ENCODE assay signal across 13 mouse cellular contexts in genomic region chr12:108865007-108865494, GRCm38 (mm10). TPM values are rescaled to one million over a fixed set of nuclear protein-coding genes. Genes with fewer than 3 reads are reported as not detected.
DNase-seq lines count a peak whose midpoint lies in the region; ATAC-seq and TF ChIP-seq lines count a peak whose summit lies in the region.
"Had no signal": no experiment of that assay in that cellular context is flagged by ENCODE, and none has a peak within 500 bp of the region (broad histone marks: within the 10 kb centered on the region; RNA-seq: fewer than 3 reads in every experiment).

No protein-coding gene starts in this region.

- 83% methylated on average over 6 of the region's 6 CpGs for WGBS in heart, embryonic 11.5 days (ENCODE audit: insufficient replicate concordance)
- 76% methylated on average over 6 of the region's 6 CpGs for WGBS in heart, embryonic 10.5 days
- 66% methylated on average over 6 of the region's 6 CpGs for WGBS in liver, postnatal 0 days (ENCODE audit: insufficient replicate concordance)
- 82% methylated on average over 6 of the region's 6 CpGs for WGBS in liver, embryonic 12.5 days (ENCODE audit: insufficient replicate concordance)
- 90% methylated on average over 6 of the region's 6 CpGs for WGBS in neural tube, embryonic 15.5 days

- H3K9me3 ChIP-seq in heart, embryonic 11.5 days (replicated peaks; ENCODE audit: control insufficient read depth, low read length): no peaks in the 10 kb centered on the region
- H3K9me3 ChIP-seq in heart, embryonic 10.5 days: no peaks in the 10 kb centered on the region
- no peaks in the 10 kb centered on the region for H3K9me3 ChIP-seq in liver, postnatal 0 days (ENCODE audit: low read length)
- H3K9me3 ChIP-seq in liver, embryonic 12.5 days (replicated peaks): no peaks in the 10 kb centered on the region
- H3K9me3 ChIP-seq in neural tube, embryonic 15.5 days (replicated peaks): no peaks in the 10 kb centered on the region
- H3K9me3 ChIP-seq: limb, embryonic 10.5 days; midbrain, embryonic 13.5 days had no signal

- no peak overlapping the region for H3K4me2 ChIP-seq in heart, embryonic 11.5 days
- H3K4me2 ChIP-seq in liver, postnatal 0 days (ENCODE audit: low read depth, low read length): no peak overlapping the region
- no peak overlapping the region for H3K4me2 ChIP-seq in liver, embryonic 12.5 days
- no peak overlapping the region for H3K4me2 ChIP-seq in neural tube, embryonic 15.5 days
- H3K4me2 ChIP-seq: lung, embryonic 14.5 days; midbrain, embryonic 13.5 days had no signal

- DNase-seq in heart, embryonic 10.5 days (ENCODE audit: low spot score): no peak
- DNase-seq in liver, postnatal 0 days: no peak
- DNase-seq in lung, postnatal 14 days: peak; percentile 58
- no peak for DNase-seq in ovary, adult 18-20 months (ENCODE audit: low spot score)
- DNase-seq: cerebellum, adult 2 months; lung, embryonic 14.5 days; retina, postnatal 1 day had no signal

- no peak for TF ChIP-seq EP300 in liver, postnatal 0 days (IDR thresholded peaks at IDR 0.05; ENCODE audit: low read depth)

- peaks cover 42% of the 10 kb centered on the region for H3K36me3 ChIP-seq in heart, embryonic 11.5 days (ENCODE audit: control insufficient read depth, insufficient read depth, low read length)
- H3K36me3 ChIP-seq in heart, embryonic 10.5 days: peaks cover 99% of the 10 kb centered on the region
- peaks cover 47% of the 10 kb centered on the region for H3K36me3 ChIP-seq in liver, postnatal 0 days (replicated peaks; ENCODE audit: insufficient read depth, low read length)
- H3K36me3 ChIP-seq in liver, embryonic 12.5 days: peaks cover 98% of the 10 kb centered on the region
- H3K36me3 ChIP-seq in neural tube, embryonic 15.5 days: peaks cover 96% of the 10 kb centered on the region

- no peak overlapping the region for H3K9ac ChIP-seq in heart, embryonic 11.5 days (ENCODE audit: low read depth, low read length)
- H3K9ac ChIP-seq in liver, postnatal 0 days (replicated peaks): no peak overlapping the region
- no peak overlapping the region for H3K9ac ChIP-seq in liver, embryonic 12.5 days
- no peak overlapping the region for H3K9ac ChIP-seq in neural tube, embryonic 15.5 days (replicated peaks)
- H3K9ac ChIP-seq: lung, embryonic 14.5 days; midbrain, embryonic 13.5 days had no signal

- H3K27me3 ChIP-seq in heart, embryonic 11.5 days (ENCODE audit: control insufficient read depth, insufficient read depth, low read length): no peaks in the 10 kb centered on the region
- no peaks in the 10 kb centered on the region for H3K27me3 ChIP-seq in heart, embryonic 10.5 days (ENCODE audit: insufficient read depth, poor library complexity, severe bottlenecking)
- no peaks in the 10 kb centered on the region for H3K27me3 ChIP-seq in liver, postnatal 0 days (ENCODE audit: insufficient read depth, low read length)
- no peaks in the 10 kb centered on the region for H3K27me3 ChIP-seq in liver, embryonic 12.5 days (replicated peaks)
- H3K27me3 ChIP-seq in neural tube, embryonic 15.5 days (replicated peaks): no peaks in the 10 kb centered on the region
- H3K27me3 ChIP-seq: midbrain, embryonic 13.5 days had no signal

- no peak overlapping the region for H3K4me3 ChIP-seq in heart, embryonic 11.5 days (ENCODE audit: low read depth, low read length)
- H3K4me3 ChIP-seq in heart, embryonic 10.5 days: no peak overlapping the region
- H3K4me3 ChIP-seq in liver, postnatal 0 days (ENCODE audit: low read depth, low read length): no peak overlapping the region
- no peak overlapping the region for H3K4me3 ChIP-seq in liver, embryonic 12.5 days
- no peak overlapping the region for H3K4me3 ChIP-seq in neural tube, embryonic 15.5 days (replicated peaks)
- H3K4me3 ChIP-seq: limb, embryonic 10.5 days; midbrain, embryonic 13.5 days had no signal

- 0 out of 2 replicates have a peak overlapping the region, but pooled peaks have one; percentile 29 for H3K27ac ChIP-seq in heart, embryonic 11.5 days (ENCODE audit: low read depth, low read length)
- no peak overlapping the region for H3K27ac ChIP-seq in heart, embryonic 10.5 days
- peak overlapping the region; percentile 48; the same call in 1 of the 2 replicates for H3K27ac ChIP-seq in liver, postnatal 0 days (ENCODE audit: low read depth)
- H3K27ac ChIP-seq in liver, embryonic 12.5 days: no peak overlapping the region
- H3K27ac ChIP-seq in neural tube, embryonic 15.5 days (replicated peaks): no peak overlapping the region
- H3K27ac ChIP-seq: limb, embryonic 10.5 days; midbrain, embryonic 13.5 days had no signal

- no peak for ATAC-seq in heart, embryonic 11.5 days (replicated peaks; ENCODE audit: insufficient number of reproducible peaks, low FRiP score, low TSS enrichment)
- peak; percentile 48 for ATAC-seq in liver, postnatal 0 days
- no peak for ATAC-seq in liver, embryonic 12.5 days
- ATAC-seq in neural tube, embryonic 15.5 days (ENCODE audit: low FRiP score): no peak
- ATAC-seq: inflammation-experienced regulatory T-cells, adult 6 months; midbrain, embryonic 13.5 days had no signal

- no peak for TF ChIP-seq CTCF in liver, postnatal 0 days (IDR thresholded peaks at IDR 0.05; ENCODE audit: low read depth)

- no peaks in the 10 kb centered on the region for H3K4me1 ChIP-seq in heart, embryonic 11.5 days (ENCODE audit: control insufficient read depth, insufficient read depth, low read length)
- H3K4me1 ChIP-seq in heart, embryonic 10.5 days: no peaks in the 10 kb centered on the region
- 0 out of 2 replicates have a peak, but pooled peaks cover 3% of the 10 kb centered on the region for H3K4me1 ChIP-seq in liver, postnatal 0 days (ENCODE audit: insufficient read depth)
- no peaks in the 10 kb centered on the region for H3K4me1 ChIP-seq in liver, embryonic 12.5 days
- no peaks in the 10 kb centered on the region for H3K4me1 ChIP-seq in neural tube, embryonic 15.5 days
- H3K4me1 ChIP-seq: limb, embryonic 10.5 days; midbrain, embryonic 13.5 days had no signal

RNA-seq across cellular contexts. Expression of gene Wdr25, which starts 28.4 kb away (rescaled TPM):
- 3.3 and 5.6 TPM in 2 replicates for polyA plus RNA-seq in heart, embryonic 11.5 days (2014; fragmentation: Nextera tagmentation; extraction: Ambion mirVana)
- 7.1 and 8.4 TPM in 2 replicates for polyA plus RNA-seq in heart, embryonic 10.5 days (2016; fragmentation: Nextera tagmentation; extraction: Ambion mirVana)
- 2.4 and 2.6 TPM in 2 replicates for polyA plus RNA-seq in liver, postnatal 0 days (2015; fragmentation: Nextera tagmentation; extraction: Ambion mirVana)
- polyA plus RNA-seq in liver, embryonic 12.5 days (2016; fragmentation: Nextera tagmentation; extraction: Ambion mirVana): 5.2 and 5.3 TPM in 2 replicates
- polyA plus RNA-seq in neural tube, embryonic 15.5 days (2015; fragmentation: Nextera tagmentation; extraction: Ambion mirVana): 7.4 and 7.6 TPM in 2 replicates

RNA-seq across cellular contexts. Expression of gene Wars, which starts 28.9 kb away (rescaled TPM):
- polyA plus RNA-seq in heart, embryonic 11.5 days (2014; fragmentation: Nextera tagmentation; extraction: Ambion mirVana): 77.2 and 78.2 TPM in 2 replicates
- 96.2 and 103 TPM in 2 replicates for polyA plus RNA-seq in heart, embryonic 10.5 days (2016; fragmentation: Nextera tagmentation; extraction: Ambion mirVana)
- 13.8 and 15.9 TPM in 2 replicates for polyA plus RNA-seq in liver, postnatal 0 days (2015; fragmentation: Nextera tagmentation; extraction: Ambion mirVana)
- 58.8 and 61.7 TPM in 2 replicates for polyA plus RNA-seq in liver, embryonic 12.5 days (2016; fragmentation: Nextera tagmentation; extraction: Ambion mirVana)
- polyA plus RNA-seq in neural tube, embryonic 15.5 days (2015; fragmentation: Nextera tagmentation; extraction: Ambion mirVana): 100 and 102 TPM in 2 replicates

RNA-seq across cellular contexts. Expression of gene Slc25a47, which starts 29.2 kb away (rescaled TPM):
- 4.7 and 5.4 TPM in 2 replicates for polyA plus RNA-seq in heart, embryonic 11.5 days (2014; fragmentation: Nextera tagmentation; extraction: Ambion mirVana)
- 7.0 and 7.3 TPM in 2 replicates for polyA plus RNA-seq in heart, embryonic 10.5 days (2016; fragmentation: Nextera tagmentation; extraction: Ambion mirVana)
- 481 and 632 TPM in 2 replicates for polyA plus RNA-seq in liver, postnatal 0 days (2015; fragmentation: Nextera tagmentation; extraction: Ambion mirVana)
- polyA plus RNA-seq in liver, embryonic 12.5 days (2016; fragmentation: Nextera tagmentation; extraction: Ambion mirVana): 2.4 and 2.7 TPM in 2 replicates
- 6.7 and 7.7 TPM in 2 replicates for polyA plus RNA-seq in neural tube, embryonic 15.5 days (2015; fragmentation: Nextera tagmentation; extraction: Ambion mirVana)

RNA-seq across cellular contexts. Expression of gene Slc25a29, which starts 29.4 kb away (rescaled TPM):
- 4.0 and 4.2 TPM in 2 replicates for polyA plus RNA-seq in heart, embryonic 11.5 days (2014; fragmentation: Nextera tagmentation; extraction: Ambion mirVana)
- polyA plus RNA-seq in heart, embryonic 10.5 days (2016; fragmentation: Nextera tagmentation; extraction: Ambion mirVana): 5.5 and 6.8 TPM in 2 replicates
- polyA plus RNA-seq in liver, postnatal 0 days (2015; fragmentation: Nextera tagmentation; extraction: Ambion mirVana): 3.5 and 5.8 TPM in 2 replicates
- 1.6 and 1.8 TPM in 2 replicates for polyA plus RNA-seq in liver, embryonic 12.5 days (2016; fragmentation: Nextera tagmentation; extraction: Ambion mirVana)
- polyA plus RNA-seq in neural tube, embryonic 15.5 days (2015; fragmentation: Nextera tagmentation; extraction: Ambion mirVana): 18.5 and 19.9 TPM in 2 replicates

Comparison
In these comparisons a context has a peak if more than half of its experiments do, and no peak if none do; other contexts are left out.
1. H3K27ac ChIP-seq: peak in heart, embryonic 11.5 days (single experiment) and liver, postnatal 0 days (single experiment); none in heart, embryonic 10.5 days (single experiment), liver, embryonic 12.5 days (single experiment) and neural tube, embryonic 15.5 days (single experiment).
2. RNA of gene Slc25a47, which starts 29.2 kb away (polyA plus RNA-seq): 481 to 632 TPM in liver, postnatal 0 days; 7.0 to 7.3 TPM in heart, embryonic 10.5 days, 6.7 to 7.7 TPM in neural tube, embryonic 15.5 days, 4.7 to 5.4 TPM in heart, embryonic 11.5 days and 2.4 to 2.7 TPM in liver, embryonic 12.5 days; every median in the first group is over 10 times any median in the second.